Mouse (Mus musculus) CH12.LX (cell line): ENCODE measurements around the gene E130218I03Rik.

Source experiments
- CHD2 ChIP-seq: IDR thresholded peaks from 2 replicates; pipeline ENCODE4 v1.6.1; 2011; ENCODE audit warnings: low read length, improper control_type of control experiment
- CTCF ChIP-seq, 2 experiments: IDR thresholded peaks in 1 of 2; conservative IDR thresholded peaks in 1 of 2; 2 replicates each; pipeline ENCODE4 v1.5.1; 2011 to 2012; ENCODE audit warnings: low read depth in 2 of 2, low read length in 2 of 2, improper control_type of control experiment in 1 of 2, inconsistent platforms in 1 of 2, mild to moderate bottlenecking in 1 of 2, moderate library complexity in 1 of 2
- ELF1 ChIP-seq: IDR thresholded peaks from 2 replicates; pipeline ENCODE4 v1.6.1; 2014; ENCODE audit warnings: low read depth, mild to moderate bottlenecking, inconsistent platforms, low read length, improper control_type of control experiment
- EP300 ChIP-seq: IDR thresholded peaks from 2 replicates; pipeline ENCODE4 v1.6.1; 2011; ENCODE audit warnings: low read length, improper control_type of control experiment
- GABPA ChIP-seq: IDR thresholded peaks from 2 replicates; pipeline ENCODE4 v1.6.1; 2012; ENCODE audit warnings: low read depth, low read length, improper control_type of control experiment, inconsistent platforms; ENCODE audit not compliant: insufficient replicate concordance
- MAX ChIP-seq: IDR thresholded peaks from 2 replicates; pipeline ENCODE4 v1.6.1; 2011; ENCODE audit warnings: low read length, improper control_type of control experiment
- MYC ChIP-seq: IDR thresholded peaks from 2 replicates; pipeline ENCODE4 v1.6.1; 2011; ENCODE audit warnings: low read depth, mild to moderate bottlenecking, improper control_type of control experiment, low read length
- POLR2A ChIP-seq: IDR thresholded peaks from 2 replicates; pipeline ENCODE4 v1.6.1; 2011; ENCODE audit warnings: low read depth, mild to moderate bottlenecking, improper control_type of control experiment, low read length
- SIN3A ChIP-seq: IDR thresholded peaks from 2 replicates; pipeline ENCODE4 v1.6.1; 2012; ENCODE audit warnings: low read length, improper control_type of control experiment, inconsistent platforms
- TBP ChIP-seq: conservative IDR thresholded peaks from 2 replicates; pipeline ENCODE4 v1.6.1; 2011; ENCODE audit warnings: low read depth, low read length, improper control_type of control experiment
- USF1 ChIP-seq: IDR thresholded peaks from 2 replicates; pipeline ENCODE4 v1.6.1; 2014; ENCODE audit warnings: low read depth, mild to moderate bottlenecking, inconsistent platforms, low read length, improper control_type of control experiment
- USF2 ChIP-seq: conservative IDR thresholded peaks from 2 replicates; pipeline ENCODE4 v1.6.1; 2011; ENCODE audit warnings: low read depth, low read length, improper control_type of control experiment
- ZNF384 ChIP-seq: IDR thresholded peaks from 2 replicates; pipeline ENCODE4 v1.6.1; 2012; ENCODE audit warnings: low read depth, low read length, improper control_type of control experiment, inconsistent platforms

DNA sequence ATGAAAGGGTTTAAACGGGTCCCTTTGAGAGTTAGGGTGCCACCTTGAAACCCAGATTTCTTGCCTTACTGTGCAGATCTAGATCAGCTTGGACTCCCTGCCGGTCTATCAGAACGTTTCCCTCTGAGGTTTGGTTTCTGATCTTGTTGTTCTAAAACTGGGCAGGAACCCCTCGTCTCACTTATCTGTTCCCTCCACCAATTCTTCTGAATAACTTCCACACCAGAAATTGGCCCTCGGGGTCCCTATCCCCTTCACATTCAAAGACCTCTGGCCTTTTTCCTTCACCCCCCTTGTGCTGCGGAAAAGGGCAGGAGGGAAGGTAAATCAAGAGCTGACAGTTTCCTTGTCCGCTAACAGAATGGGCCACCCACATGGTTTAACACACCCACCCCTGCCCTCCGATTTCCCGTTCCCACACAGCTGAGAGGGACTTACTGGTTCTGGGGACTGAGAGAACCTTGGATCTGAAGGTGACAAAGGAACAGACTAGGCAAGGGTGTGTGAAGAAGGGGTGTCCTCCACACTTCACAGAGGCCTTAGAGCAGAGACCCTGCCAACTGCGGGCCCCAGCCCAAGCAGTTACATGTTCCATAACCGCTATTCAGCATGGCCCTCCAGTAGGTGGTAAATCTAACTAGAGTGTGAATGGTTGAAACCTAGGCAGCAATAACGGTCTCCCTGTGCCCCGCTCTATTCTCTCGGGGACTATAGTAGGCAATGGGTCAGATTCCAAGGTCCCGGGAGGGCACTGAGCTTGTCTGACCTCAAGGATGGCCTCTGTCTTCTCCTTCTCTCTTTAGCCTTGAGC, 9.7 kb downstream of the E130218I03Rik start:
- TF ChIP-seq CTCF (conservative IDR thresholded peaks at IDR 0.05 in 1 of 2, IDR thresholded peaks at IDR 0.05 in 1 of 2; ENCODE audit: low read depth in 2 of 2, low read length in 2 of 2): no peak
- TF ChIP-seq MAX: no peak
- TF ChIP-seq POLR2A: no peak
- no peak for TF ChIP-seq MYC
- no peak for TF ChIP-seq ELF1
- TF ChIP-seq USF1: no peak
- no peak for TF ChIP-seq TBP
- no peak for TF ChIP-seq EP300
- no peak for TF ChIP-seq CHD2
- no peak for TF ChIP-seq ZNF384
- TF ChIP-seq USF2: no peak
- TF ChIP-seq SIN3A: no peak
- no peak for TF ChIP-seq GABPA
